ENCODE assay signal across 23 mouse cellular contexts in the genomic region with DNA sequence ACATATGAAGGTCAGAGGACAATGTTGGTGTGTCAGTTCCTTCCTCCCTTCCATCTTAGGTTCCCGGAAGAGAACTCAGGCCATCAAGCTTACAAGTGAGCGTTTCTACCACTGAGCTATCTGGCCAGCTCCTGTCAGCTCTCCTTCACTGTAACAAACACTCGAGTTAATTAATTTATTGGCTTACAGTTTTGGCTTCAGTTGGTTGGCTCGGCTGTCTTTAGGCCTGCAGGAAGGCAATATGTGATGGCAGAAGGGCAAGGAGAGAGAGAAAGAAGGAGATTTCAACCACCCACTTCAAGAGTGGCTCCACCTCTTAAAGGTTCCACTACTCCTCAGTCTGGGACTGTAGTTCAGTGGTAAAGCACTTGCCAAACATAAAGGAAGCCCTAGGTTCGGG.
"Had no signal": no experiment of that assay in that cellular context is flagged by ENCODE, and none has a peak within 500 bp of the region (broad histone marks: within the 10 kb centered on the region; RNA-seq: fewer than 3 reads in every experiment).

No protein-coding gene starts in this region.

- ATAC-seq: liver, embryonic 12.5 days had no signal

- H3K4me2 ChIP-seq: kidney, embryonic 15.5 days; limb, embryonic 13.5 days; liver, embryonic 12.5 days; liver, embryonic 15.5 days; lung, embryonic 15.5 days; stomach, embryonic 15.5 days had no signal

- H3K36me3 ChIP-seq: kidney, embryonic 15.5 days; limb, embryonic 10.5 days; limb, embryonic 13.5 days; liver, embryonic 12.5 days; liver, embryonic 15.5 days; lung, embryonic 15.5 days; midbrain, embryonic 10.5 days; stomach, embryonic 15.5 days had no signal

- H3K27me3 ChIP-seq: kidney, embryonic 15.5 days; liver, embryonic 12.5 days; liver, embryonic 15.5 days; lung, embryonic 15.5 days; stomach, embryonic 15.5 days had no signal

- H3K9me3 ChIP-seq: kidney, embryonic 15.5 days; limb, embryonic 10.5 days; limb, embryonic 13.5 days; liver, embryonic 12.5 days; liver, embryonic 15.5 days; lung, embryonic 15.5 days; megakaryocyte, embryonic 14.5 days; midbrain, embryonic 10.5 days; stomach, embryonic 15.5 days had no signal

- H3K4me1 ChIP-seq: megakaryocyte, embryonic 14.5 days had no signal

- H3K4me3 ChIP-seq: kidney, embryonic 15.5 days; left cerebral cortex, adult 2 months; limb, embryonic 10.5 days; limb, embryonic 13.5 days; liver, embryonic 12.5 days; liver, embryonic 15.5 days; lung, embryonic 15.5 days; megakaryocyte, embryonic 14.5 days; midbrain, embryonic 10.5 days; stomach, embryonic 15.5 days had no signal

- DNase-seq: kidney, adult 8-10 months; kidney, postnatal 10 days; kidney, postnatal 36 days; layer of hippocampus, postnatal 36 days; liver; lung, adult 18-20 months; lung, postnatal 10 days; lung, postnatal 36 days; midbrain, embryonic 14.5 days; retina, postnatal 1 day; right cerebral cortex, postnatal 25 days; spleen, adult 18-20 months; thymus, postnatal 25 days had no signal

- H3K27ac ChIP-seq: kidney, embryonic 15.5 days; left cerebral cortex, adult 2 months; limb, embryonic 10.5 days; limb, embryonic 13.5 days; liver, embryonic 12.5 days; liver, embryonic 15.5 days; lung, embryonic 15.5 days; midbrain, embryonic 10.5 days; stomach, embryonic 15.5 days had no signal

- H3K9ac ChIP-seq: kidney, embryonic 15.5 days; limb, embryonic 13.5 days; liver, embryonic 12.5 days; liver, embryonic 15.5 days; lung, embryonic 15.5 days; stomach, embryonic 15.5 days had no signal
